Mouse (Mus musculus): ENCODE data around the gene Lrrc27. TPM values are rescaled to one million over a fixed set of nuclear protein-coding genes. Genes with fewer than 3 reads are reported as not detected.
A peak's percentile ranks its signal among the peaks of the same experiment; 100 is the strongest.

Gene Lrrc27
- total RNA-seq, 2 experiments from 2014 or later: 6.4 TPM

DNA sequence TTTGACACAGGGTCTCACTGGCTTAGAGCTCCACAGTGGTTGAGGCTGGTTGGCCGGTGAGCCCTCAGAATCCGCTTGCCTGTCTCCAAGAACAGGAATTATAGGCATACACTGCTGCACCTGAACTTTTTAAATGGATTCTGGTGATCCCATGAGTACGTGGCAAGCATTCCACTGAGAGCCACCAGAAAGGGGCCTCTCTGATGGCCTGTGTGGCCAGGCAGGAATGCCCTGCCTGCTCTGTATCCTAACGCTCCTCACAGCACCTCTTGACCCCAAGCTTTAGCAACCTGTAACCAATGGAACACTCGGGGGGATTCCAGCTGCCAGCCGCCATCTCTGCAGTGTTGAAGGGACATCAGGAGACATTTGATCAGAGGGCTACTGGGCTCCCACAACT is 1.0 kb upstream of the Lrrc27 start:
- no peak for DNase-seq (ENCODE audit: low spot score in 2 of 2)
- intact Hi-C loops (cut with DNase I): loop anchor here (5.0 to 10.0 kb wide), 2 partner anchors 86 to 183 kb away; no protein-coding TSS in a partner anchor

DNA sequence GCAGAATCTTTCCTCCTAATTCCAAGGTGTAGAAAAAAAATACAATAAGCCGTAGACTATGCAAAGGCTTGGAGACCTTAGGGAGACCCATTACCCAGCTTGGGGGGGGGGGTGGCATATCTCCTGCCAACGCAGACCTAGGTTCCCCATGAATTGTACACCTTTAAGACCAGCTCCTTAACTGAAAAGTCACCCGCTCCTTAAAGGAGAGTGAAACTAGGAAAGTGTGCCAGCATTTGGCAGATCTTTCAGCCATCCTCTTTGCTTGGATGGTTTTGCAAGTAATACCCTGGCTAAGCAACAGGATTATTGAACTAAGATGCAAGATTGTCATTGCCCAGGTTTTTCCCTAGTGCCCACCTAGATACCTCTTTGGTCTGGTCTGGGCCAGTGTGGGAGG is 963 bp downstream of the Lrrc27 start:
- no peak for DNase-seq (ENCODE audit: low spot score in 2 of 2)
- intact Hi-C loops (cut with DNase I): loop anchor here (5.0 to 10.0 kb wide), 2 partner anchors 84 to 181 kb away; no protein-coding TSS in a partner anchor

DNA sequence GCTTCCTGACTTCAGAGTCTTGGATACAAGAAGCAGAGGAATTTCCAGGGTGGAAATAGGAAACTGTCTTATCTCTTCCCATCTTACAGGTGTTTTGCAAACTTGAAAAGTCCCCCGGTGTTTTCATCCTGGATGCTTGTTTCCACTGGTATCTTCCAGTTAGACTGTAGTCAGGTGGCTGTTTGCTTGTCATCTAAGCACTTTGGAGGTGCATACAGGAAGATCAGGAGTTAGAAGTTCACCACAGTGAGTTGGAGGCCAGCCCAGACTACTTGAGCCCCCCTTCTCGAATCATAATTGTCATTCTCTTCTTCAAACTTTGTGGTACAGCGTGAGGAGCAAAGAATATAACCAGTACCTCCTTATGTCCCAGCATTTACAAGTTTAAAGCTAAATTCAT is 1.4 kb downstream of the Lrrc27 start:
- intact Hi-C loops (cut with DNase I): loop anchor here (5.0 to 10.0 kb wide), 2 partner anchors 83 to 181 kb away; no protein-coding TSS in a partner anchor
- no peak for DNase-seq (ENCODE audit: low spot score in 2 of 2)

DNA sequence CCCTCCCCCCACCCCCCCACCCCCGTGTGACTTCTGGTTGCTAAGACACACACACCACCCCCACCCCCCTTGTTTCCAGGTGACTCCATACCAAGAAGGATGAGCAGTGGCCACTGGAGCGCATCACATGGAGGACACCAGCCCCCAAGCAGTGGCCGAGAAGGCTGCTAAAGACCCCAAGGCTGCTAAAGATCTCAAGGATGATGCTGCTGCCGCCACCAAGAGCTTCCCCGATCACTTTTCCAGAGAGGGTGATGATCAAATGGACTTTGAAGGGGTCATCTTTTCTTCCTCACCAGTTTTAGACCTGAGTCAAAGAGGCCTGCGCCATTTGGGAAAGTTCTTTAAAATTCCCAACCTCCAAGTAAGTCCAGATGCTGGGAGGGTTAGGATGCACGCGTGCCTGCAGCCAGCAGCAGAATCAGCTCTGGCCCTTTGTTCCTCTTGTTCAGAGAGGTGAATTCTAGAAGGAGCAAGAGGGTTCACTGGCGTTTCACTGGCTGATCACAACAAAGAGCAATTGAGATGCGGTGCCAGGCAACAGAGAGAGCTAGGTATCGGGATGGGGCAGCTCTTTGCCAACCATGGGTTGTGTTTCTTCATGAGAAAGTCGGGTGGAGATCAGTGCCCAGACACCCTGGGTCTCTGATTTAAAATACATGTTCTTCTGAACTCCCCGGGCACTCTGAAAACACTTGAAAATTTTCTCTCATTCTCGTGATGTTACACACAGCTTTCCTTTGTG is 2.0 kb downstream of the Lrrc27 start:
- peak in 1 of 2 experiments; percentile 3 for DNase-seq (ENCODE audit: low spot score in 2 of 2)
- intact Hi-C loops (cut with DNase I): loop anchor here (5.0 to 10.0 kb wide), 2 partner anchors 83 to 180 kb away; no protein-coding TSS in a partner anchor

DNA sequence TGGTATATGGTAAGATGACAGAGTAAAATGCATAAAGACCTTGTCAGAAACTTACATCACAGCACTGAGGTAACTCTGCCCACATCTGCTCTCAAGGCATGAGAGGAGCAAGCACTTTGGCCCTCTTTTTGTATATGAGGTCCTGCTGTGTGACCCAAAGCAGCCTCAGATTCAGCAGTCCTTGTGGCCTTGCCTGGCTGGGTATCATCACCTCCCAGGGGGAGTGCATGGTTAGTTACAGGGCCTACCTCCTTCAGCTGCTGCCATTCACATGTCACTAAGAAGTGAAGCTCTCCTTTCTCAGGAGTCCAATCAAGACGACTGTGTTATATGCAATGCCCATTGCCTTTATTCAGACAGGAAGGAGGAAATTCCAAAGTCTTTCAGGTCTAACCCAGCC is 2.7 kb downstream of the Lrrc27 start:
- intact Hi-C loops (cut with DNase I): loop anchor here (10.0 kb wide), 1 partner anchor 179 kb away; no protein-coding TSS in a partner anchor
- DNase-seq (ENCODE audit: low spot score in 2 of 2): peak in 1 of 2 experiments; percentile 1

DNA sequence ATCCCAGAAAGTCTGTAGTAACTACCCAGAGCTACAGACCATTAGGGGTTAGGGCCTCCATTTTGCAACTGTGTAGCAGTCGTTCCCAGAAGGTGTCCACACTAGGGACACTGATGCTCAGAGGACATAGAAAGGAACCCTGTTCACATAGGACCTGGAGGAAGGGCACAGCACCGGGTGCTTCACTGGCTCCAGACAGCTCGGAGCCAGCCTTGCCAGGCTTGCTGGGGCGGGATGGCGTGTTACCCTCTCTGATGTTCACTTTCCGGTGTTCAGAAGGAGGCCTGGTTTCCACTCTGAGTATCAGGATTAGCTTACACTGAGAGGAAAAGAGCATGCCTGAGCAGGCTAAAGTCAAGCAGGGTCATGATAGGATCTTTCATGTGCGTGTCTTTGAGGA is 3.2 kb downstream of the Lrrc27 start:
- DNase-seq (ENCODE audit: low spot score in 2 of 2): no peak
- intact Hi-C loops (cut with DNase I): loop anchor here (10.0 kb wide), 1 partner anchor 179 kb away; no protein-coding TSS in a partner anchor

DNA sequence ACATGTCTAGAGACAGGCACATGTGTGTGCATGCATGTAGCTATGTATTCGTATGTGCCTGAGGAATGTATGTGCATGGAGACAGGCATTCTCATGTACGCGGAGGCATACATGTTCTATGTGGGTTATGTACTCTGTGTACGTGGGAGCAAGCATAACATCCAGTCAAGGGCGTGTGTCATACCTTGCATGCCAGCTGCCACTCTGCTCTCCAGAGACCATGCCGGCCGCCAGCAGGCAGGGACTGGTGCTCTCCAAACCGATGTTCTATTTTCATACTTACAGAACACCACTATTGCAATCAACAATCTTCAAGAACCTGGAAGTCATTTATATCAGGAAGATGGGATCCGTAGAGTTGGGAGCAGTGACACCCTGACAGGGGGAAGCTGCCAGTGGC is 3.7 kb downstream of the Lrrc27 start:
- peak in 1 of 2 experiments; percentile 2 for DNase-seq (ENCODE audit: low spot score in 2 of 2)
- intact Hi-C loops (cut with DNase I): loop anchor here (10.0 kb wide), 1 partner anchor 178 kb away; no protein-coding TSS in a partner anchor

DNA sequence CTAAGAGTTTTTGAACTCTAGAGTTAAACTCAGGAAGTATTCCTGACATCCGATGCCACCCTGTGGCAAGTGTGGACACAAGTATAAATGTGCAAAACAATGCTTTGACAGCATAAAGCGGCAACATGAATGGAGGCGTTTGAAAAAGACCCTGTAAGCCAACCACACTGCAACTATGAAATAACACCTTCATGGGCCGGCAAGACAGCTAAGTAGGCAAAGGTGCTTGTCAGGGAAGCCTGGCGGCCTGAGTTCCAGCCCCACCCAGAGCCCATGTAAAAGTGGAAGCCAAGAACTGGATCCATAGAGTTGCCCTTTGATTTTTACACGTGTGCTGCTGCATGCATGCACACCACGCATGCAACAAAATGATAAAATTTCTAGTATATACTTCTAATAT is 4.3 kb downstream of the Lrrc27 start:
- no peak for DNase-seq (ENCODE audit: low spot score in 2 of 2)
- intact Hi-C loops (cut with DNase I): loop anchor here (10.0 kb wide), 1 partner anchor 178 kb away; no protein-coding TSS in a partner anchor

DNA sequence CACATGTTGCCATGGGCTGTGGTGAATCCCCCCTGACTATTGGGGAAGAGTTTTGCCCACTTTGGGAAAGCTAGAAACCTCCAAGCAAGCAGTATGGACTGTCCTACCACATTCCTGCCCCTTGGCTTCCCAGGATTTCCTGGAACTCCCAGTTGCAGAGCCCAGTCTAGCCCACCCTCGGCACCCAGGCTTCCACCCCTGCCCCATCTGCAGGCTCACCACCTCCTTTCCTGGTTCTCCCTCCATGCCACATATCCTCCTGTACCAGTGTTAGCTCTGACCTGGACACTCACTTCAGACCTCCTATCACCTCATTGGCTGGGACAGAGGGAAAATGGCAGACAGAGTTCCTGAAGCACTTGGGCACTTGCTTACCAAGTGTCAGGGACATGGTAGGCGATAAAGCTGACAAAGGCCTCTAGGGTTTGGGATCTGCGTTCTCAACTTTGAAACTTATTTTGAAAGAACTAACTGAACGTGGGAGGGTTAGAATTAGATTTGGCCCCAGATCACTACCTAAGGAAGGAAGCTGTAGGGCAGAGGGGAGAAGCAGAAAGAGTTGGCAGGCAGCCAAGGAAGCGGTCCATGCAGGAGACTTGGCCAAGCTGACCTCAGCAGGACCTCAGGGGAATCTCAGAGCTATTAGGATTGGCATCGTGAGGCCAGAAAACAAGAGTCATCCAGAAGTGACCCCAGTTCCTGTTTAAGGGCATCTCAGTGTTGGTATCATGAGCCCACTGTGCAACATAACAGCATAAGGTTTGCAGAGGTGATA is 6.0 kb downstream of the Lrrc27 start:
- intact Hi-C loops (cut with DNase I): loop anchor here (10.0 kb wide), 1 partner anchor 176 kb away; no protein-coding TSS in a partner anchor
- no peak for DNase-seq (ENCODE audit: low spot score in 2 of 2)

DNA sequence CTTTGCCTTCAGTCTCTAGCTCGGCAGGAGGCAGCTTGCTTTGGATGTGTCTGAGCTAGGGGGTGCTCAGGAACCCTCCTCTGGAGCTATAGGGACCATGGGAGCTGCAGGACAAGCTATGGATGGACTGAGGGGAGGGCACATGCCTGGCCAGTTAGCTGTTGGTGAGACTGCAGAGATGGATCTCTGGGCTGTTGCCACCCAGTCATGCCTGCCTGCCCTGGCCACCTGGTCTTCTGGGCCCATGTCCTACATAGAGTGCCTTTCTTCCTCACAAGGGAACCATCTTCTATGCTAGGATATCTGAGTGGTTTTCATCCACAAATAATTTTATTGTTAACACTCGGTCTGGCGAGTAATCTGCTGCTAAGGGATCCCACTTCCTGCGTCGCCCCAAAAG is 6.7 kb downstream of the Lrrc27 start:
- intact Hi-C loops (cut with DNase I): loop anchor here (10.0 kb wide), 1 partner anchor 175 kb away; no protein-coding TSS in a partner anchor
- no peak for DNase-seq (ENCODE audit: low spot score in 2 of 2)

DNA sequence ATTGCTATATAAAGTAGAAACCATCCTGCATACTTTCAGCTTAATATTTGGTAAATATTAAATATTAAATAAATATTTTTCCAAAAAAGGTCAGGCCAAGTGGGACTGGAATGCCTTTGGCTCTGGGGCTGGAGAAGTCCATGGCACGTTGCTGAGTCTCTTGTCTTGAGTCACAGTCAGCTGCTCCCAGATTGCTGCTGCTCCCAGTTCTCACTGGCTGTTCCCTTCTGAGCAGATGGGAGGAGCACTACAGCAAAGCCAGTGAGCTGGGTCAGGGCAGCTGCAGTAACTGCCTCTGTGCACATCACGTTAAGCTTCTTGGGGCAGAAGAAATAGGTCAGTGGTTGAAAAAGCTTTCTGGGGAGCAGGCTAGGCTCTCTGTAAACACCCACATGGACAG is 7.5 kb downstream of the Lrrc27 start:
- intact Hi-C loops (cut with DNase I): no loop called here
- DNase-seq (ENCODE audit: low spot score in 2 of 2): no peak

DNA sequence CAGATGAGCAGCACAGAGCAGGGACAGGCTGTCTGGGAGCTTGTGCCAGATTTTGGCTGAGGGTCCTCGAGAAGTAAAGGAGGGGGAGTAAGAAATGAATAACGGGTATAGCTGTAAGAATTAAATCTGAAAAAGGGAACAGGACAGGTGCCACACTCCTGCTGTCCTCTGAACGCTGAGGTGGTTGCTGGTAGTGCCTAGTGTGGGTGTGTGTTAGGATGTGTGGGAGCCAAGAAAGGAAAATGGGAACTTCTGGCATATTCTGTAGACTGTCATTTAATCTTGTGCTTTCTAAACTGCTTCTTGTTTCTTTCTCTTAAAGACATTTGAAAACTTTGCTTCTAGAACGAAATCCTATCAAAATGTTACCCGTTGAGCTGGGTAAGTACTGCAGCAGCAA is 8.3 kb downstream of the Lrrc27 start:
- intact Hi-C loops (cut with DNase I): no loop called here
- no peak for DNase-seq (ENCODE audit: low spot score in 2 of 2)

DNA sequence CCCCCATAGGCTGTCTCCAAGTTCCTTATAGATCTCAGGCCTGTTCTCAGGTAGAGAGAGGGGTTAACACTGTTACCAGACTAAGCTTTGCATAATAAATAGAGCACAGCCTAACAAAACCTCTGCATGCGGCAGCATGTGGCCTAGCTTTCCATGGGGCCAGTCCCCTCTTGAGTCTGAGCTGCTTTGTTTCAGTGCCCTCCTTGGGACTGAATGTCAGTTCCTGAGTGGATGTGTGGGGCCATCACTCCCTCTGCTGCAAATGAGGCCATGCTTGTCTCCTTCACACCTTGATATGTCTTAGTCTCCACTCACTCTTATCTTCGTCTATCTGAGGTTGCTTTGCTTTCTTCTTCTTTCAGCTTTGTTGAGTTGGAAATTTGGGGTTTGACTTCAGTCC is 9.1 kb downstream of the Lrrc27 start:
- intact Hi-C loops (cut with DNase I): no loop called here
- no peak for DNase-seq (ENCODE audit: low spot score in 2 of 2)

DNA sequence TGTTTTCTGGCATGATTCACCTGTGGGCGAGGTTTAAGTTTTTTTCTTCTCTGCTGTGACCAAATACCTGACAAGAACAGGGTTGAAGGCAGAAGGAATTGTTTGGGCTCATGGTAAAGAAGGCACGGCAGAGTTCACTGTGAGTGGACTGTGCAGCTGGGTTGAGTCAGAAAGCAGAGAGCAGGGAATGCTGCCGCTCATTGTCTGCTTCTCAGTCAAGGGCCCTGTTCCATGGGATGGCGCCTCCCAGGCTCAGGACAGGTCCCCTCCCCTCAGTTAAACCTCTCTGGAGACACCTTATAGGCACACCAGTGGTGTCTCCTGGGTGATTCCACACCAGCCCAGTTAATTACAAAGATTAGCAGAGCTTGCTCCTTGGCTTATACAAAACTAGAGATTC is 9.6 kb downstream of the Lrrc27 start:
- no peak for DNase-seq (ENCODE audit: low spot score in 2 of 2)
- intact Hi-C loops (cut with DNase I): no loop called here

DNA sequence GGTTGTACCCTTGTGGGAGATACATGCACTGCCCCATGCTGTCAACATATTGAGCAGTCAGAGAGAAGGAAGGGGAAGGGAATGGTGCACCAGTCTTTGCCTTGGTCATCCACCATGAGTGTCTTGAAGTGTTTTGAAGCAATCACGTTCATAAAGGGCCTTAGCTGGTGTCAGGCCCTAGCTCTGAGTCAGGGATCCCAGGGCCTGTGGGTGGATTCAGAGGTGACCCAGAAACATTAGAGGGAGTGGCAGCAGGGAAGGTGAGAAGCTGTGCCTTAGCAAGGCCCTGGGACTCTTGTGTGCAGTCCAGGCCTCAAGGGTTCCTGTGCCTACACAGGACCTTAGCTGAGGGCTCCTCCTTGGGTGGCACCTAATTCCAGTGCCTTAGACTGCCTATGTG is 11.3 kb downstream of the Lrrc27 start:
- no peak for DNase-seq (ENCODE audit: low spot score in 2 of 2)
- intact Hi-C loops (cut with DNase I): no loop called here

DNA sequence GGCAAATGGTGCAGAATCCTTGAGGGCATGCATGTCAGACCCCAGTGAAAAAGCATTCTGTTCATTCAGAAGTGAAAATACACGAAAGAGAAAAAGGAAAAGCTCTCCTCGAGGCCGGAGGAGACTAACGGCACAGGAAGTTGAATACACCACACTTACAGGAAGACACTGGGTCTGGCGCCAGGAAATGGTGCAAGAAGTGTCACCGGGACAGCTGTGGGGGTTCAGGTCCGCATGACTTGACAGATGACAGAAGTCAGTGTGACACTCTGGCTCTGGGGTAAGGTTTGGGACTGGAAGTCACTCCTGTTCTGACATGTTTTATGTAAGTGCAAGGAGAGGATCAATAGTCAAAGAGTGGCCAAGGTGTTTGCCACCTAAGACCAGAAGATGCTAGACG is 11.9 kb downstream of the Lrrc27 start:
- no peak for DNase-seq (ENCODE audit: low spot score in 2 of 2)
- intact Hi-C loops (cut with DNase I): no loop called here

DNA sequence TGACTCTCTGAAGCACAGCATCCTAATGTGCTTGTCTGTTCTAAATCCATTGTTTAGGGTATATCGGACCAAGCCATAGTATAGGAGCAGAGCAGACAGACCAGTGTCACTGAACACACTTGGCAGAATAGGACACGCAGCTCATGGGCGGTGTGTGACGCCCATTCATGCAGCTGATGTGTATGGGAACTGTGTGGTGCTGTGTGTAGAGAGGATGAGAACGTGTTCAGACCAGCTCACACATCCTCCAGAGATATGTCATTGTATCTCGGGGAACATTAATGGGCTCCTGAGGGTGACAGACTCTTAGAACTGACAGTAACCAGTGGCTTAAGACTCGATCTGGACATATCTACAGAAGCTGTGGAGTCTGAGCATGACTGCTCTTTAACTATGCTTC is 13.6 kb downstream of the Lrrc27 start:
- DNase-seq (ENCODE audit: low spot score in 2 of 2): no peak
- intact Hi-C loops (cut with DNase I): no loop called here

DNA sequence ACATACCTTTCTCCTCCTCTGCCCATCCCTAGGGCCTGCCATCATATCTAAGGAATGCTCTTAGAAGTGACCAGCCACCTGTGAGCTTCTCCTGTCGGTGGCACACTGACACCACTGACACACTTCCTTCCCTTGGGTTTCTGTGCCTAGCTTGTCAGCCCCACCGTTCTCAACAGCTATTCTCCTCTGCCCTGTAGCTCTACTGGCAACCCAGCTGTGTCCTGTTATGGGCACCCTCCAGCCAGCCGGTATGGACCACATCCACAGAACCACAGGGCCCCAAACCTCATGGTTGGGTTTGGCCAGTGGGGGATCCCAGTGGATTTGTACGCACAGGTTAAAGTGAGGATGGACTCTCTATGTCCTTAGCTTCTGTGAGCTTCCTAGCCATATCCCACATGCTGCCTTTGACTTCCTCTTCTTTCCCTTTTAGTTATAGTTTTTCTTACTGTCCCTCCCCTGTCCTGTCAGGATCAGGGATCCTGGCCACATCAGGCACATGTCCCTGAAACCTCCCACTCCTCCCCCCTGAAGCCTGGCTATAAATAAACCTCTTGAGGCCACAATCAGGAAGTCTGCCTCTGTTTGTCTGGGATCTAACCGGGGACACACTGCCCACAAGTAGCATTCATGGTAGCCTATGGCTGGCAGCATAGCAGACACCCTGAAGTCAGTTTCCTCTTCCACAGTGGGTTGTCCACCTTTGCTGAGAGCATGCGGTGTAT is 15.8 kb downstream of the Lrrc27 start:
- intact Hi-C loops (cut with DNase I): no loop called here
- no peak for DNase-seq (ENCODE audit: low spot score in 2 of 2)

DNA sequence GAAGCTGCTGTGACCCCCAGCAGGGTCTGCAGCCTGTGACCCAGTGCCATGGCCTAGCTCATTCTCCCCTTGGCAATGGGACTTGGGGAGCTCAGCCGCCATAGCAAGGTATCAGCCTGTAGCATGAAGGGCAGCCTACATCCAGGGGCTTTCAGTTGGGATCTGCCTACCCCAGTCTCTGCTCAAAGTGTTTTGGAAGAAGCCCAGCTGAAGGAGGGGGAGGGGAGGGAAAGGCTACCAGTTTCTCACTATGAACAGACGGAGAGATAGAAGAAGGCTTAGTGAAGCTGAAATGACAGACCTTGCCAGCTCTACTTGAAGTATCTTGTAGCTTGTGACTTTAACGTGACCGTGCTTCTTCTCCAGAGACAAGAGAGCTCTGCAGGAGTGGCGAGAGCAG is 17.0 kb downstream of the Lrrc27 start:
- intact Hi-C loops (cut with DNase I): loop anchor here (10.0 kb wide), 1 partner anchor 155 kb away; the partner anchor contains the start of gene Inpp5a
- DNase-seq (ENCODE audit: low spot score in 2 of 2): no peak

DNA sequence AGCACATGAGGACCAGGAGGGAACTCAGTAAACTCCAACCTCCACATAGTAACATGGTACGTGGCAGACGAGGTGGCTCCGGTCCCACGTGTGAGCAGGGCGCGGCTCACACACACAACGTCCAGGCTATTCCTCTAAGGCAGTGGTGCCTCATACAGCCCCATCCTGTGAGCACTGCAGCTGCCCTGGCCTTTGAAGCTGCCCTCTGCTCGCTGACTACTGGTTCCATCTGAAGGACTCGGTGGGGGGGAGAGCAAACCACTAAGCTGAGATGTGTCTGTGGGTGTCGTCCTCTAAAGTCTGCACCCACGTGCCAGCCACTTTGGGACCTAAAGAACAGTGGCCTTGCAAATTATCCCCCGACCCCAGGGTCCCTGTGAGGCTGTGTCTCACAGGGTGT is 17.5 kb downstream of the Lrrc27 start:
- intact Hi-C loops (cut with DNase I): loop anchor here (10.0 kb wide), 1 partner anchor 155 kb away; the partner anchor contains the start of gene Inpp5a
- DNase-seq (ENCODE audit: low spot score in 2 of 2): no peak

All from left cerebral cortex, postnatal 36 days (tissue).